Mouse (Mus musculus) E14TG2a.4 (cell line): ENCODE data around the gene Hs3st4.

Experiments
- H3K27me3 ChIP-seq: 2 replicates; pipeline ENCODE4 v1.6.1; 2014; ENCODE audit warnings: low read length, control low read depth; ENCODE audit not compliant: insufficient read depth
- H3K36me3 ChIP-seq: 2 replicates; pipeline ENCODE4 v1.6.1; 2014; ENCODE audit warnings: low read length, control low read depth; ENCODE audit not compliant: insufficient read depth
- H3K4me1 ChIP-seq: replicated peaks from 2 replicates; pipeline ENCODE4 v1.6.1; 2014; ENCODE audit warnings: low read depth, low read length, control low read depth
- H3K4me3 ChIP-seq: replicated peaks from 2 replicates; pipeline ENCODE4 v1.5.1; 2014; ENCODE audit warnings: mild to moderate bottlenecking, low read length
- H3K9me3 ChIP-seq: 2 replicates; pipeline ENCODE4 v1.6.1; 2014; ENCODE audit warnings: low read length, control low read depth
- CTCF ChIP-seq: conservative IDR thresholded peaks from 2 replicates; pipeline ENCODE4 v1.5.1; 2014; ENCODE audit warnings: low read length
- NANOG ChIP-seq: IDR thresholded peaks from 2 replicates; pipeline ENCODE4 v1.6.1; 2014; ENCODE audit warnings: borderline replicate concordance, low read length, mixed read lengths
- POU5F1 ChIP-seq: IDR thresholded peaks from 2 replicates; pipeline ENCODE4 v1.6.1; 2014; ENCODE audit warnings: low read length, borderline replicate concordance

The Hs3st4 gene

DNA sequence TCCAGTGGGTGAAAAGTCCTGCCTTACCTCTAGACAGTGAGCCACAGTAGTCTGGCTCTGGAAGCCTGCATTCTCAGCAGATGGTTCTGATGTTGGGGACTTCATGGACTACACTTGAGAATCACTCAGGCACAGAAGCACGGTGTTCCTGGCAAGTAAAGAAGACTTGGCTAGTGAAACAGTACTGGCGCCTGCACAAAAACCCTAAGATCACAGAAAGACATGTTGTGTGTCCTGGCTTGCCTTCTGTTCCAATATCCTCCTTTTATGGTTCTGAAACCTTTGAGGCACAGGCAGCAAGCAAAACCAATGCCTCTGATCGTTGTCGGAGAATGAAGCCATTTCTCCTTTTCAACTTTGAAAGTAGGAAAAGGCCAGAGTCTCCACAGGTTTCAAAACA, 336.8 kb downstream of the Hs3st4 start:
- no peaks in the 10 kb centered on the region for H3K4me1 ChIP-seq
- no peaks in the 10 kb centered on the region for H3K27me3 ChIP-seq
- H3K36me3 ChIP-seq, result no peaks in the 10 kb centered on the region
- H3K9me3 ChIP-seq, result no peaks in the 10 kb centered on the region
- TF ChIP-seq NANOG (no peak), POU5F1 (no peak)
- H3K4me3 ChIP-seq, result no peak overlapping the region

DNA sequence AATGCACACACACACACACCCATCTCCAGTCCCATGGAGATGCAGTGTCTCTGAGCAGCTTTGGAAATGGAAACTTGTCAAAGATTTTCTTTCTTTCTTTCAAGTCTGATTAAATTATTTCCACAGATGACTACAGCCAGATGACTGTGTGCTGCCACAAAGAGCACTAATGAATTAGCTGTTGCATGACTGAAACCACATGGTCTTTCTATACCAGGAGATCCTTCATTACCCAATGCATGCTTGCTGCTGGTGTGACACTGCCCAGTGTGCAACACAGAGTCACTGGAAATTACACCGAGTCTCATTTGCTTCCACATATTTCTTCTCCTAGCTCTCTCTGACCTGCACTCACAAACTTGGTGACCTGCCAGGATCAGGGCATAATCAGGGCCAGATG, 353.0 kb downstream of the Hs3st4 start:
- Histone ChIP-seq H3K4me3 (no peak overlapping the region), H3K4me1 (no peaks in the 10 kb centered on the region), H3K27me3 (no peaks in the 10 kb centered on the region), H3K9me3 (no peaks in the 10 kb centered on the region), H3K36me3 (no peaks in the 10 kb centered on the region)
- TF ChIP-seq POU5F1, result no peak
- TF ChIP-seq NANOG, result no peak
- TF ChIP-seq CTCF, result no peak

DNA sequence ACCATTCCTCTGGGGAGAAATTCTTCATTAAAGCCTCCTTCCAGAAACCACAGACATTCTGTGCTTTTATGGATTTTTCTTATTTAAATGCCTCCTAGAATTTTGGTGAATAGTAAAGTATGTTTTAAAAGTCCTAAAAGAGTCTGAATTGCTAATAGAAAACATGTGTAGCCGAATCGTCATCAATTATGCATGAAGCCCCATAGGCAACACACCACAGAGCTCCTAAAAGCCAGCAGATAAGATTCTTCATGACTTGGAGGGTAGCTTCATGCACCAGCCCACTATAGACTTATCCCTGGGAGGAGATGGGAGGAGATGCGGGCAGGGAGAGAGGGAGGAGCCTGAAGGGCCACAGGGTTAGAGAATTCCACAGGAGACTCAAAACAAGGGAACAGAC, 358.8 kb downstream of the Hs3st4 start:
- H3K4me3 ChIP-seq, result no peak overlapping the region
- no peaks in the 10 kb centered on the region for H3K9me3 ChIP-seq
- H3K4me1 ChIP-seq, result no peaks in the 10 kb centered on the region
- H3K27me3 ChIP-seq, result no peaks in the 10 kb centered on the region
- TF ChIP-seq POU5F1, result no peak
- no peak for TF ChIP-seq NANOG
- no peak for TF ChIP-seq CTCF
- H3K36me3 ChIP-seq, result no peaks in the 10 kb centered on the region

DNA sequence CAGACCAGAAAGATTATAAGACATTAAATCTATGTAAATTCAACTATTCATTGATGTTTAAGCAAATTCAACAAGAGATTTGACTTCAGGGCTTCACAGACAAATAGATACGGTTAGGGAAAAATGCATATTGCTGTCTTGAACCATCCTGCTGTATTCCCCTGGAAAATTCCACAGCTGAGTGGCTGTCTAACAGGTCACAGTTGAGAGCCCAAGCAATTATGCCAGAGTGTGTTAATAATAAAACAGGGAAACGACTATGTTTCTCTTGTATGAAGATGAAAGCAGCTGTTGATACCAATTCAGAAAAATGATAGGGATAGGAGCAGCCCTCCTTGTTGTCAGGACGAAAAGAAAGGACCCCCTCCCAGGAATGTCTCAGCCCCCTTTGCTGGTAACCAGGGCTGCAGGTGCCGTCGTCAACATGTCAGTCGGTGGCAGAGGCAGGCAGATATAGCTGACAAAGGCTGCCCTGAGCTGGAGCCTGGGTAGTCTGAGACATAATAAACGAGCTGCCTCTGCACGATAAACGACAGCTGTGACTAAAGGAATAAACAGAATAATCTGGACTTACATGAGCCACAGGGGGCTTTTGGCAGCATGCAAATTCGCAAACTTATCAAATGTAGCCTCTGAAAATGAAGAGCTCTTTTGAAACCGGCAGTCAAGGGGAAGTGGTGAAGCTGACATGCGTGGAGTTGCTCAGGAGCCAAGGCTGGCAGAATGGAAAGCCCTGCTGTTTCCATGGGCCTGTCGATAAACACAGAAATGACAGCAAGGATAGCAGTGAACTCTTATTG, 364.7 kb downstream of the Hs3st4 start:
- no peaks in the 10 kb centered on the region for H3K27me3 ChIP-seq
- H3K4me1 ChIP-seq, result no peaks in the 10 kb centered on the region
- TF ChIP-seq CTCF (no peak), NANOG (no peak), POU5F1 (no peak)
- no peak overlapping the region for H3K4me3 ChIP-seq
- H3K9me3 ChIP-seq, result no peaks in the 10 kb centered on the region
- H3K36me3 ChIP-seq, result no peaks in the 10 kb centered on the region

DNA sequence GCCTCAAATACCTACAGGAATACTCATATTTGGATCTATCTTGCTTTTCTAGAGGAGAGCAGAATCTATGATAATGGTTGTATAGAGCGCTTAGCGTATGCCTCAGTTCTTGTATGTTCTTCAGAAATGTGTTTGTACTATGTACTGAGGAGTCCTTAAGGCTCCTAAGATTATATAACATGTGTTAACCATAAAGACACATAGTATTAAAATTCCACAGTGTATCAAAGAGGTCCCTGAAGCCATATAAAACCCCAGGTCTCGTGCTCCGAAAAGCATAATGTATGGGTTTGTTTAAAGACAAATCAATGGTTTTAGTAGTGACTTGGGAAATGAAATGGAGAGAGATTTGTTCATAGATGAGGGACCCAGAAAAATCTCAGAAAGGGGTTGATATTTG, 371.4 kb downstream of the Hs3st4 start:
- TF ChIP-seq NANOG (no peak), CTCF (no peak), POU5F1 (no peak)
- Histone ChIP-seq H3K27me3 (no peaks in the 10 kb centered on the region), H3K36me3 (no peaks in the 10 kb centered on the region), H3K4me1 (no peaks in the 10 kb centered on the region), H3K4me3 (no peak overlapping the region), H3K9me3 (no peaks in the 10 kb centered on the region)

DNA sequence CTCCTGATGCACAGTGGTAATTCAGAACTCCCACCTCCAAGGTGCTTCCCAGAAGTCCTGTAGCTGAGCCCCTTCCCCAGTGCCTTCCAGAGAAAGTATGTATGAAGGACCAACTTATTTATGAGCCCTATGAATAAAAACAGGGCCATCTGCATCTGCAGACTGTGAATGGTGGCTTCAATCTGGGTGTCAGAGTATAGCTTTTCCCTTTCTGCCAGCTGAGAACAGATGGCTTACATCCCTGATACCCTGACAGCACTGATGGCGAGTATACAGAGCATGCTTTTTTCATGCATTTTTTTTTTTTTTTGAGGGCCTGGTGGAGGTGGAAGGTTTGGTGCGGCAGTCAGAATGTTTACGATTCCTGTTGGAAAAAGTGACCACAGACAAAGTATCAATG, 375.4 kb downstream of the Hs3st4 start:
- TF ChIP-seq POU5F1 (no peak), CTCF (no peak), NANOG (no peak)
- H3K27me3 ChIP-seq, result no peaks in the 10 kb centered on the region
- no peaks in the 10 kb centered on the region for H3K36me3 ChIP-seq
- no peak overlapping the region for H3K4me3 ChIP-seq
- no peaks in the 10 kb centered on the region for H3K4me1 ChIP-seq
- H3K9me3 ChIP-seq, result no peaks in the 10 kb centered on the region

DNA sequence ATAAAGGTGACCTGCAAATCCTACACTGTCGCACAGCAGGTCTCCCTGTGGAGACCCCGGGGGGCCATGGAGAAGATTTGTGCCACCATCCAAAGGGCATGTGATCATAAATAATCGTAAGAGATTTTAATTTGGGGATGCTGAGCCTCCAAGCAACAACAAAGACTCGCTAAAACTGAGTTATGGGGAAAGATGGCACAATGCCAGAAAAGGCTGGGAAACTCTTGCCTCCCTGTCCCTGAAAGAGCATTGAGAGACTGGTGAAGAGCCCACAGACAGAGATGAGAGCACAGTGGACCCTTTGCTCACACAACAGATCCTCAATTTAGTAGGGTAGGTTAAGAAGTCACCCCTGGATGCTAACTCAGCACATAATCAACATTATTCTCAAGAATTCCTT, 377.2 kb downstream of the Hs3st4 start:
- H3K4me1 ChIP-seq, result no peaks in the 10 kb centered on the region
- no peak overlapping the region for H3K4me3 ChIP-seq
- no peaks in the 10 kb centered on the region for H3K27me3 ChIP-seq
- no peaks in the 10 kb centered on the region for H3K9me3 ChIP-seq
- no peak for TF ChIP-seq CTCF
- TF ChIP-seq NANOG, result no peak
- no peak for TF ChIP-seq POU5F1
- no peaks in the 10 kb centered on the region for H3K36me3 ChIP-seq

DNA sequence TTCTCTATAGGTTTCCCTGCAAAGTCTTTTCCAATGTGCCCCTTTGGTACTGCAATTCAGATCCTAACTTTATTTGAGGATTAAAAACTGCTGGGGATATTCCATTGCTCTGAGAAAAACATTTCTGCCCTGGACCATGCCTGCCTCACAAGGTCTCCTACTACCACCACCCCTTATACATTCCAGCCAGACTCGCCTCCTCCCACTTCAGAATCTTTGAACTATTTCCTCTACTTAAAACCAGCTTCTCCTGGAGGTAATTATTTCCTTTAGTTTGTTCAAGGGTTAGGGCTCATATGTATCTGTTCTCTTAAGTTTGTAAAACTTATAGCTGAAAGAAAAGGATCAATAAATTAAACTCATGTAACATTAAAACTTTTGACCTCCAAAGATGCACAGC, 389.6 kb downstream of the Hs3st4 start:
- no peaks in the 10 kb centered on the region for H3K4me1 ChIP-seq
- TF ChIP-seq NANOG (no peak), POU5F1 (no peak), CTCF (no peak)
- no peaks in the 10 kb centered on the region for H3K27me3 ChIP-seq
- H3K4me3 ChIP-seq, result no peak overlapping the region
- no peaks in the 10 kb centered on the region for H3K9me3 ChIP-seq
- H3K36me3 ChIP-seq, result no peaks in the 10 kb centered on the region

DNA sequence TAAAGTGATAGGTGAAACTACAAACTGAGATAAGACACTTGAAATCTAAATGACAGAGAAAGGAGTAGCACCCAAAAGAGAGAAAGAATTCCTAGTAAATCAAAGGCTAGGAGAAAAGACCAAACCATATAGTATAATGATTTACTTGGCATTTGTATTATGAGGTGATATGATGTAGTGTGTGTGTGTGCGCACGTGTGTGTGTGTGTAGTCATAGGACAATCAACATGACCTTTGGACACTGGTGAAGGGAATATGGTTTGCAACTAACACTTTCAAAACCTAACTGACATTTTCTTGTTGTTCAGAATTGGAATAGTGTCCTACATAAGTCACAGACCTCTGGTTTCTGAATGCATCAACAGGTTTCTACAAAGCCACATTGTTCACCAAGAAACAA, 390.0 kb downstream of the Hs3st4 start:
- TF ChIP-seq CTCF (no peak), NANOG (no peak)
- Histone ChIP-seq H3K36me3 (no peaks in the 10 kb centered on the region), H3K4me1 (no peaks in the 10 kb centered on the region), H3K9me3 (no peaks in the 10 kb centered on the region), H3K27me3 (no peaks in the 10 kb centered on the region), H3K4me3 (no peak overlapping the region)
